Mouse (Mus musculus) ES-E14 (cell line): ENCODE measurements around the gene Apol8. TPM values are rescaled to one million over a fixed set of nuclear protein-coding genes. Genes with fewer than 3 reads are reported as not detected.
"Not testable (repeated sequence)": the region's sequence is repeated elsewhere in the genome, so short reads cannot be mapped to it uniquely, and the experiment has no call there.

ENCODE experiments used
- DNase-seq: peaks from one replicate; pipeline ENCODE4 v3.0.0-alpha.2; 2013; ENCODE audit warnings: low read depth, low spot score
- H3K27ac ChIP-seq: 2 replicates; pipeline ENCODE4 v1.5.1; 2012; ENCODE audit warnings: low read depth, mild to moderate bottlenecking, low read length, moderate library complexity, mixed read lengths; ENCODE audit not compliant: poor library complexity, insufficient read depth, severe bottlenecking
- H3K36me3 ChIP-seq: 2 replicates; pipeline ENCODE4 v1.6.1; 2012; ENCODE audit warnings: mild to moderate bottlenecking, low read length, moderate library complexity, mixed read lengths; ENCODE audit not compliant: control insufficient read depth, poor library complexity, insufficient read depth, severe bottlenecking
- H3K4me1 ChIP-seq, 2 experiments: fragments of 150-350 bp in 1 of 2; sonication (generic) in 1 of 2; 2 replicates each; pipeline ENCODE4 v1.6.1; 2012; ENCODE audit warnings: low read length in 2 of 2, mild to moderate bottlenecking in 1 of 2, mixed read lengths in 1 of 2; ENCODE audit not compliant: control insufficient read depth in 2 of 2, insufficient read depth in 2 of 2, poor library complexity in 1 of 2
- H3K4me3 ChIP-seq, 2 experiments: fragments of 150-350 bp in 1 of 2; sonication (generic) in 1 of 2; 2 replicates each; pipeline ENCODE4 v1.5.1; 2012; ENCODE audit warnings: low read length in 2 of 2, low read depth in 1 of 2, mild to moderate bottlenecking in 1 of 2, mixed read lengths in 1 of 2; ENCODE audit not compliant: insufficient read depth in 1 of 2, poor library complexity in 1 of 2, severe bottlenecking in 1 of 2
- H3K9ac ChIP-seq: 2 replicates; pipeline ENCODE4 v1.6.1; 2012; ENCODE audit warnings: low read depth, mild to moderate bottlenecking, low read length, mixed read lengths; ENCODE audit not compliant: poor library complexity, insufficient read depth, severe bottlenecking
- H3K9me3 ChIP-seq: fragments of 150-350 bp; sonication (generic); 2 replicates; pipeline ENCODE4 v1.6.1; 2012; ENCODE audit warnings: low read depth, mild to moderate bottlenecking, low read length; ENCODE audit not compliant: control insufficient read depth, insufficient read depth
- CHD2 ChIP-seq: IDR thresholded peaks from 2 replicates; pipeline ENCODE4 v1.6.1; 2014; ENCODE audit warnings: mild to moderate bottlenecking, low read depth, low read length, inconsistent platforms
- HCFC1 ChIP-seq: IDR thresholded peaks from 2 replicates; pipeline ENCODE4 v1.6.1; 2012; ENCODE audit warnings: low read length, inconsistent platforms, borderline replicate concordance; ENCODE audit not compliant: insufficient read depth
- MAFK ChIP-seq: IDR thresholded peaks from 2 replicates; pipeline ENCODE4 v1.6.1; 2014; ENCODE audit warnings: mild to moderate bottlenecking, low read depth, low read length, inconsistent platforms; ENCODE audit not compliant: insufficient read depth
- ZC3H11A ChIP-seq: IDR thresholded peaks from 2 replicates; pipeline ENCODE4 v1.6.1; 2012; ENCODE audit warnings: low read depth, mild to moderate bottlenecking, inconsistent platforms, low read length, borderline replicate concordance
- ZNF384 ChIP-seq: IDR thresholded peaks from 2 replicates; pipeline ENCODE4 v1.6.1; 2012; ENCODE audit warnings: low read depth, low read length, inconsistent platforms
- in situ Hi-C, 2 experiments: fragments of 600-800 bp; cut with MboI; formaldehyde crosslinking; loops; one replicate each; pipeline ENCODE4 v1.15.1; 2025; ENCODE audit warnings: low sequenced_read_pairs in 2 of 2, inconsistent platforms in 1 of 2; ENCODE audit not compliant: unreplicated experiment in 2 of 2
- total RNA-seq: library from RNA; depleted of rRNA; stranded (reverse); fragments of 300-350 nt; gene quantifications from 2 replicates; pipeline ENCODE4 v1.2.3, GENCODE M21; 2012

The Apol8 gene
- total RNA-seq, 1 experiment, result 1.8 TPM

DNA sequence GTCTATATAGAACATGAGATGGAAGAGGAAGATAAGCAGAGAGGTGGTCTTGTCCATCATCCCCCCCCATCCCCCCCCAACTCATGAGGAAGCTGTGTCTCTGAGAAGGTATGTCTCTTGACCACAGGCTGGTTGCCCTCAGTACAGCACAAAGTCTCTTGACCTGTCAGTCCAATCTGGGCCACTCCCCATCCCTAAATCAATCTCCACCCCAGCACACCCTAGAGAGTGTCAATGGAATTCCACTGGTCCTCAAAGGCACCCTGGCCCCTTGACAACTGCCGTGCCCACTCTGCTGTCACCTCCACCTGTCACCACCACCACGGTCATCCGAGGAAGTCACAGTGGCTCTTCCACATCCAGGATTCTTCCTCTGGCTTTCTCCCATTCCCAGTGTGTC, 8.4 kb downstream of the Apol8 start:
- Histone ChIP-seq H3K9me3 (no peaks in the 10 kb centered on the region), H3K4me1 (no peaks in the 10 kb centered on the region), H3K9ac (no peak overlapping the region), H3K4me3 (no peak overlapping the region), H3K36me3 (no peaks in the 10 kb centered on the region), H3K27ac (no peak overlapping the region)
- no peak for DNase-seq
- TF ChIP-seq ZC3H11A, result no peak
- no peak for TF ChIP-seq CHD2
- no peak for TF ChIP-seq HCFC1
- no peak for TF ChIP-seq MAFK
- no peak for TF ChIP-seq ZNF384
- in situ Hi-C loops, result no loop called here

DNA sequence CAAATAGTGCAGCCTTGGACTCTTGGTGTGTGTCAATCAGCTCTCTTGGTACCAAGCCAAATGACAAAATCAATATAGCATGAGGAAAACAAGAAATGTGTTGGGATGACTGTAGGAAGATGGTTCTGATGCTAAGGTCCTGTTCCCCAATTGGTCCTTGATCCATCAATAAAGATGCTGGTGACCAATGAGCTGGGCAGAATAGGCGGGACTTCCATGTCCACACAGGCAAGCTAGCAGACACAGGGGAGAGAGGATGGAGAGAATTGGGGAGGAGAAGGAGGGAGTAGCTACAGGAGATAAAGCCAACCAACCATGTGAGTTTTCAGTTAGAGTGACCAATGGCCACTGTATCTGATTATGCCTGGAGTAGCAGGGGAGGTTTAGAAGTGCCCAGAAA, 10.5 kb downstream of the Apol8 start:
- H3K9me3 ChIP-seq, result no peaks in the 10 kb centered on the region
- TF ChIP-seq MAFK (no peak), ZC3H11A (no peak), HCFC1 (no peak), CHD2 (no peak), ZNF384 (no peak)
- H3K36me3 ChIP-seq, result no peaks in the 10 kb centered on the region
- H3K9ac ChIP-seq, result no peak overlapping the region
- in situ Hi-C loops, result no loop called here
- no peaks in the 10 kb centered on the region for H3K4me1 ChIP-seq
- H3K27ac ChIP-seq, result no peak overlapping the region
- no peak overlapping the region for H3K4me3 ChIP-seq
- no peak for DNase-seq

- no peak overlapping the region for H3K27ac ChIP-seq
- no peaks in the 10 kb centered on the region for H3K9me3 ChIP-seq
- TF ChIP-seq ZNF384, result no peak
- no peak for TF ChIP-seq ZC3H11A
- TF ChIP-seq MAFK, result no peak
- no peak for TF ChIP-seq HCFC1
- no peak for TF ChIP-seq CHD2
- H3K4me1 ChIP-seq, result no peaks in the 10 kb centered on the region
- DNase-seq, result no peak
- H3K36me3 ChIP-seq, result no peaks in the 10 kb centered on the region
- no peak overlapping the region for H3K4me3 ChIP-seq
- in situ Hi-C loops, result no loop called here
- H3K9ac ChIP-seq, result no peak overlapping the region
Measured at GRCm38 (mm10) chr15:77745081-77745480, 11.7 kb downstream of the Apol8 start.

DNA sequence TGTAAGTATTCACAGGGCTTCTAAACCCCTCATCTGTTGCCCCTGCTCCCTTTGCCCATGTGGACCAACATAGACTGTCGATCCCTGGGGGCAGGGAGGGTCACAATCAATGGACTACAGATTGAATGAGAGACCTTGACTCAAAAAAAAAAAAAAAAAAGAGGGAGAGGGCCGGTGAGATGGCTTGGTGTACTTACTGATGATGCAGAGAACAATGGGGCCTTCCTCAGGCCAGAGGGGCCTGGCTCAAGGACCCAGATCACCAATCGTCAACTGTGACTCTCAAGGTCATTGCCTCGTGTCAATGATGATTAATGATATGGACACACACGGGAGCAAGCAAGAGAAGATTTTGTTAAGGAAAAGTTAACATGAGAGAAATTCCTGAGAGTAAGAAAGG, 12.2 kb downstream of the Apol8 start:
- in situ Hi-C loops, result no loop called here
- Histone ChIP-seq H3K27ac (no peak overlapping the region), H3K36me3 (no peaks in the 10 kb centered on the region)

DNA sequence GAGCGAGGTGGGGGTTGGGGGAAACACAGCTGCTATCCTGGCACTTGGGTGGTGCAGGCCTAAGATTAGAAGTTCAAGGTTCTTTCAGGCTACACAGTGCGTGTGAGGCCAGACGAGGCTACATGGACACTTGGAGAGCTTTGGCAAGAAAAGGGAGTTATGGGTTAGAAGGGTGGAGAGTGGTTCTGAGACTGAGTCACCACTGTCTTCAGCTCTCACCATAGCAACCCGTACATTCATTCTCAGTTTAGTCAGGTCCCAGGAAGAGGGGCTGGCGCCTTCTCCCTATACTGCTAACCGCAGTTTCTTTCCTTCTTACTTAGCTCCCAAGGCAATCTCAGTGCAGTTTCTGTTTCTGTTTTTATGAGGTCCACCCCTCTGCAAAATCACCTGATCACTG, 15.2 kb downstream of the Apol8 start:
- in situ Hi-C loops, H3K27ac ChIP-seq, H3K4me1 ChIP-seq, H3K36me3 ChIP-seq, H3K4me3 ChIP-seq, H3K9ac ChIP-seq, H3K9me3 ChIP-seq, DNase-seq: not testable (repeated sequence)

More for the DNA sequence above, 12.2 kb downstream of the Apol8 start:
- Histone ChIP-seq H3K4me3 (no peak overlapping the region), H3K9me3 (no peaks in the 10 kb centered on the region), H3K9ac (no peak overlapping the region), H3K4me1 (no peaks in the 10 kb centered on the region)
- DNase-seq, result no peak
- no peak for TF ChIP-seq MAFK
- TF ChIP-seq CHD2, result no peak
- no peak for TF ChIP-seq ZC3H11A
- TF ChIP-seq ZNF384, result peak; percentile 61
